Mouse (Mus musculus): Measurements from ENCODE around the gene Hpcal1.

Gene Hpcal1

DNA sequence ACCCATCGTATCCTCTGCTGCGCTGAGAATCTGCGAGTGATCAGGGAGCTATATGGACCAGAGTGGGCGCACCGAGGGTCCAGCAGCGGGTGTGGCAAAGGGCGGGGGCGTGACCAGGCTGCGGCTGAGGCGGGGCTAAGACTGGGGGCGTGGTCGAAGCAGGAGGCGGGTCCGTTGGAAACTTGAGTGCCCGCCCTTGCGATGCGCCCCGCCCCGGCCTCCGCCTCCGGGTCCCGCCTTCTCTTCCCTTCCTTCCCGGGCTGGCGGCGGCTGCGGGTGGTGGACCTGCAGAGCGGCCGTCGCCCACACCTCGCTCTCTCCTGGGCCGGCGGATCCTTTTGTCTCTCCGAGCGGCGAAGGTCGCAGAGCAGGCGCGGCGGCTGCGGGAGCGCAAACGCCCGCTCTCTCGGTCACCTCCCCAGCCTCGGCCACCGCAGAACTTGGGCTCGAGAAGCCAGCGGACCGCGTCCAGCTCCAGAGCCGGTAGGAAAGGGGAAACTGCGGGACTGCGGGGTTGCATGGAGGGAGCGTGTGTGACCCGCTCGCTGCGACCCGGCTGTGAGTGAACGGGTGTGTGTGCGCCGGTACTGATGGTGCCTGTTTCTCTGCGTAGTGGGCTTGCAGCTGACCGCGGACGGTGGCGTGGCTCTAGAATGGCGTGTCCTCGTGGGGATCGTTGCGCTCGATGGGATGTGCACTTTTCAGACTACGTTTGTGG is at the start of gene Hpcal1:
Gene Hpcal1 (plus strand): TSS at position 293 of the 718 bp plus-strand sequence.
- peak; percentile 47 for DNase-seq (ENCODE audit: low read depth, low spot score)

- no peak for DNase-seq (ENCODE audit: low read depth, low spot score)
Measured at GRCm38 (mm10) chr12:17641269-17641668, 49.4 kb upstream of the Hpcal1 start.

DNA sequence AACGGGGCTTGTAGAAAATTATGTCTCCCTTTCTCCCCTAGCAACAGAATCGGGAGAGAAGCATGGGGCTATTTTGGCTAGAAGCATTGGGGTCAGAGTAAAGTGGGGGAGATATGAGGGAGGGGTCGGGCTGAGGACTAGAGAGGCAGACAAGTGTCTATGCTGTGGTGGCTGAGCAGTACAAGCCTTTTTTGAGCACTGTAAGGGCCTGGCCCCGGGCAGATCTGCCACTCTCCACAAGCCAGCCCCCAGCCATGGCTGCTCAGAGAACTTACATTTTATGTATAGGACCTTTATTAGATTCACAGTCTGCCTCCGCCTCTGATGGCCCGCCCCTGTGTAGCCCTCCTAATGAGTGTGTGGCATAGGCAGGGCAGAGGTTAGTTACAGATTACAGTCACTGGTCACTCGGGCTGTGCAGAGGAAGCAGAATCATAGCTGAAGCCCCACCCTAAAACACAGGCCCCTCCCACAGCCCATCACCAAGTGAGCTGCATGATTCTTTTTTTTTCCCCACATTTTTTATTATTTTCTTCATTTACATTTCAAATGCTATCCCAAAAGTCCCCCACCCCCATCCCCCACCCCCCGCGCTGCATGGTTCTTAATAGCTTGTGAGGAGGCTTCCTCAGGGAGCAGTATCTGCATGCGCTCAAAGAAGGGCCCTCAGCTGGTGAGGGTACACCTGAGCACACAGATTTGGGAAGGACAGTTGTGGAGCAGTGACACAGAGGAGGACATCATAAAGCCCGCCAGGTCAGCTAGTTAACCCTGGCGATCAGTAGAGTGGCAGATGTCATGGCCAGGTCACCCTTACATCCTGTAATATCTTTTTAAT is 46.1 kb upstream of the Hpcal1 start:
- no peak for DNase-seq (ENCODE audit: low read depth, low spot score)

- DNase-seq (ENCODE audit: low read depth, low spot score) = no peak
Measured at GRCm38 (mm10) chr12:17646457-17646856, 44.2 kb upstream of the Hpcal1 start.

DNA sequence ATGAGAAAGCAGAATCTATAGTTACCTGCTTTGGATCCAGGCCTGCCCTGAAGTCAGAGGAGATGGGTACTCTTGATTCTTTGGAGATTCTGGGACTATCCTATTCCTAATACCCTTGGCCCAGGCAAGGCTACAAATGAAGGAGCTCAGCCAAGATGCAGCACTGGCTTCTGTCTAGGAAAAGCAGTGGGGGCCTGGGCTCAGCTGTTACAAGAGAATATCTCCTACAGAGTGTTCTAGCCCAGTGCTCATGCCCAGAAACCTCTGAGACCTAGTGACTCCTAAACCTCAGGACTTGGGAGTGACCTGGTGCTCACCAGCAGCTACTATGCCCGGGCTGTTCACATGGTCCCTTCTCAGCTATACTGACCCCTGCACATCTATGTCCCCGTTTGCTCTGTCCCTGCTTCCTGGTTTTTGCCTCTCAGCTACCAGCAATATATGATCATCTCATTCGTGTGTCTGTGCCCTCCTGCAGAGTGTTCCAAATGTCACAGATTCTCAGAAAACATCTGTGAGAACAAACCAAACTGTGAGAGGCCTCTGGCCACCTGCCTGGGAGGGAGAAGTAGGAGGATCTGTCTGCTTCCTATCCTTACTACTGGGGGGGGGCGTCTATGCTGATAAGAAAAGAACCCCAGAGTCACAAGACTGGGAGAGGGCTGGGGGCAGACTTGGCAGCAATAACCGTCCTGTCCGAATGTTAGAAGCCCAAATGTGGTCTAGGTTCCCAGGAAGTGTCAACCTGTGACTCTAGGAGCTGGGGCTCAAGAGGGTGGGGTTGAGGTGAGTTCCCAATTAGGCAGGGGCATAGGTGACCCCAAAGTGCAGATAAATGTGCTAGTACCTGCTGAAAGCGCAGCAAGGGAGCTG is 39.2 kb upstream of the Hpcal1 start:
- no peak for DNase-seq (ENCODE audit: low read depth, low spot score)

GRCm38 (mm10) chr12:17652216-17653050 is 38.2 kb upstream of the Hpcal1 start:
- DNase-seq (ENCODE audit: low read depth, low spot score) = no peak

- no peak for DNase-seq (ENCODE audit: low read depth, low spot score)
Measured at GRCm38 (mm10) chr12:17653051-17653783, 37.4 kb upstream of the Hpcal1 start.

- no peak for DNase-seq (ENCODE audit: low read depth, low spot score)
Measured at GRCm38 (mm10) chr12:17657561-17658195, 33.0 kb upstream of the Hpcal1 start.

DNA sequence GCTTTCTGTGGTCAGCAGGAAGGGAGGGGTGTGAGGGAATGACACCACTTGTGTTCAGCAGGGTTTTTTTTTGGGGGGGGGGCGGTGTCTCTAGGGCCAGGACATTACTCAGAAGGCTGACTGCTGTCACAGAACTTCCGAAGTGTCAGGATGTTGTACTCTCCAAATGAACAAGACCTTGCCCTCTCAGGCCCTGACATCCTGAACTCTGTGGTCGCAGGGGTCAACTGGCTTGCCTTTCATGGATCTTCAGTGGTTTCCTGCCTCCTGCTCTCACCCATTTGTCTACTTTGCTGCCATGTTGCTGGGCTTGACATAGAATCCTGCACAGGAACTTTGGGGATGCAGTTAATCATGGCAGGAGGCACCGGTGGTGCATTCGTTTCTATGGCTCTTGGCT is 32.1 kb upstream of the Hpcal1 start:
- DNase-seq (ENCODE audit: low read depth, low spot score) = no peak

DNA sequence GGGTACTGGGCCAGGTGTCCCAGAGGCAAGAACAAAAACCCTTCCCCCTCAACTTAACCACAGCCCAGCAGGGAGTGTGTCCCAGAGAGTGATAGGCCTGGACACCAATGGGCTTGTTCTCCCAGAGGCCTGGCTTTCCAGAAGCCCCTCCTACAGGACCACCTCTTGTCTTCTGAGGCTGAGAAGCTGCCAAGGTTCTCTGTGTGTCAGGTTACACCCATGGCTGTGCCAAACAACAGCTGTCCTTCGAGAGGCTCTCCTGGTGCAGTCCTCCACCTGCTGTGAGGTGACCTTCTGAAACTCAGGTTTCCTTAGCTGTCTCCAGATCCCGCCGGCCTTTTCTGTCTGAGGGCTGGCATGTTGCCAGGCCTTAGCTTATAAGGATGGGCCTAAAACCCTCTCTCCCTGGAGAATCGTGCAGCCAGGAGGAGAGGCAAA is 29.2 kb upstream of the Hpcal1 start:
- no peak for DNase-seq (ENCODE audit: low read depth, low spot score)

DNA sequence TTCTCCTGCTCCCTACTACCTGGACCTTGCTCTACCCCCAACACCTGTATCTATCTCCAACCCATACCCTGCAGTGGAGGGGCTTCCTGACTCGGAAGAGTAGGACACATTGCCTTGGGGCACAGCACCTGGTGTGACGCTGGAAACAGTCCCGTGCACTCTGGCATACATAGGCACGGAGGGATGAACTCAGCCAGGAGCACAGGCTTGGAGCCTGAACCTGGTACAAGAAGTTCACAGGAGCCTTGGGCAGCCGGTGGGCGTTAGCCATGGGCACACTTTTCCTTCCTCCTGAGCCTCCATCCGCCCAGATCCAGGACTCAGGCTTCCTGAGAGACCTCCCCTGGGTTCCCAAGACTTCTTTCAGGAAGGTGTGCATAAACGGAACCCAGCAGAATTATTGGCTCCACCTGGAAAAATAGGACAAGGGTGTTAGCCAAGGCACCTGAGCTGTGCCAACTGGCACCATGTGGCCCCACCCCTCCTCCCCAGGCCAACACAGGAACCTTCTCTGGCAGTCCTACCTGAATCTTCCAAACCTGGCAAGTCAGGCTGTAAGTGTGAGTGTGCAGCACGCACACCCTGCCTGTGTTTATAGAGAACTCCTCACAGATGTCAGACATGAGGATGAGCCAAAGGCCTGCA is 26.5 kb upstream of the Hpcal1 start:
- no peak for DNase-seq (ENCODE audit: low read depth, low spot score)

GRCm38 (mm10) chr12:17665906-17666326 is 24.7 kb upstream of the Hpcal1 start:
- no peak for DNase-seq (ENCODE audit: low read depth, low spot score)

DNA sequence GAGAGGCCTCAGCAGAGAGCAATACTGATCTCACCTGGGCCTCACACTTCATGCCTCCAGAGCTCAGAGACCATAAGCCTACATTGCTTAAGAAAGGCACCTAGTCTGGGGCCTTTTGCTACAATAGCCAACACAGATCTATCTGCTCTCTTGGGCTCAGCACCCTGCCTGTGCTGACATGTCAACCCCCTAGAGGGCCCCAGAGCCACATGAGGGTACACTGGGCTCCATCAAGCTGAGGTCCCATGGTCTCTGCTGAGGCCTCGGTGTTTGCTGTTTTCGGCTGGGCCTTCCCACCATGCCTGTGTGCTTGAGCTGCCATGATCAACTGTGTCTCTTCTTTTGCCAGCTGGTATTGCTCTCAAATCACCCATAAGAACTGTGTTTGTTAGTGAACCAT is 24.0 kb upstream of the Hpcal1 start:
- no peak for DNase-seq (ENCODE audit: low read depth, low spot score)

DNA sequence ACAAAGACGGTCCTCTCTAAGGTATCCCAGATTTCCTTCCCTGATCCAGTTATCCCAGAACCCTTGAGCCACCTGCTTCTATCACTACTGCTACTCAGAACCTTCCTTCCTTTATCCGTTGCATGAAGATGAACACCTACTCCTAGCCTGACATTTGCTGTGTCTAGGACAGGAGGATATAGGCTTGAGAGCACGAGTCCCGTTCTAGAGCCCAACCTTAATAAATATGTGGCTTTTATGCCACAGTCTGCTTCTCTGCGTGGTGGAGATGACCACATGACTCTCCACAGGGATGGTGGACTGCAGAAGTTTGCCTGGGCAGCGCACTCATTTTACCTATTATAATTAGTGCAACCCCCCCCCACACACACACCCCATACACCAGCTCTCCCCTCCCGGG is 16.9 kb upstream of the Hpcal1 start:
- DNase-seq (ENCODE audit: low read depth, low spot score) = no peak

DNA sequence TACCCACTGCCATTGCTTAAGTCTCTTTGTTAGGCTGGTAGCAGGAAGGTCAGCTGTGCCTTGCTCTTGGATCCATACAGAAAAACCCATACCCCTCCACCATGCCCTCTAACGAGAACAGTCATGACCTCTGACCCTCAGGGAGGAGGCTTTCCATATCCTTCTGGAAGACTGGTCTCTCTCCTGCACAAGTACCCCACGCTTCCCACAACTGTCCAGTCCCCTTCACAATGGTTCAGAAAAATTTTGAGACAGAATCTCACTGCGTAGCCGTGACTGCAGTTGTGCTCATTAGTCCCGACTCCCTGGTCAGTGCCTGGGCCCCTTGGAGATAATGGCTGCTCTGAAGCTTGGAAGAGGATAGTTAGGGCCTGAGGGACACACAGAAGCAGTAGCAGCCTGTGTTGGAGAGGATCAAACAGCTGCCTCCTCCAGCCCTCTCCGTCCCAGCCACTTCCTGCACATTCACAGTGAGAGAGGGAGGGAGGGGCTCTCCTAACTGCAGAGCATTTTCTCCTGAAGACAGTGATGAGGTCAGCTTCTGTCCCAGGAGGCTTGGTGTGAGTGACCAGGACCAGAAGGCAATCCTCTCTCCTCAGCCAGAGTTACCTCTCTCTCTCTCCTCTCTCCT is 16.4 kb upstream of the Hpcal1 start:
- no peak for DNase-seq (ENCODE audit: low read depth, low spot score)

- no peak for DNase-seq (ENCODE audit: low read depth, low spot score)
Measured at GRCm38 (mm10) chr12:17677743-17678142, 12.9 kb upstream of the Hpcal1 start.

DNA sequence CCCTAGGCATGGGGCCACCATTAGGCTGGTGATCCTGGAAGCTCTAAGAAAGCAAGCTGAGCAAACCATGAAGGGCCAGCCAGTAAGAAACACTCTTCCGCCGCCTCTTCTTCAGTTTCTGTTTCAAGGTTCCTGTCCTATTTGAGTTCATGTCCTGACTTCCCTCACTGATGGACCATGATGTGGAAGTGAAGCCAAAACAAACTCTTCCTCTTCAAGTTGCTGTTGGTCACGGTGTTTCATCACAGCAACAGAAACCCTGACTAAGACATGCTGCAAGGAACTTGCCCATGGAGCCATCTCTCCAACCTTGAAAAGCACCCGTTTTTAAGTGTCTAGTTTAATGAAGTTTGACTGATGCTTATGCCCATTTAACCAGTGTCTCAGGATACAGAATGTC is 11.1 kb upstream of the Hpcal1 start:
- DNase-seq (ENCODE audit: low read depth, low spot score) = no peak

DNA sequence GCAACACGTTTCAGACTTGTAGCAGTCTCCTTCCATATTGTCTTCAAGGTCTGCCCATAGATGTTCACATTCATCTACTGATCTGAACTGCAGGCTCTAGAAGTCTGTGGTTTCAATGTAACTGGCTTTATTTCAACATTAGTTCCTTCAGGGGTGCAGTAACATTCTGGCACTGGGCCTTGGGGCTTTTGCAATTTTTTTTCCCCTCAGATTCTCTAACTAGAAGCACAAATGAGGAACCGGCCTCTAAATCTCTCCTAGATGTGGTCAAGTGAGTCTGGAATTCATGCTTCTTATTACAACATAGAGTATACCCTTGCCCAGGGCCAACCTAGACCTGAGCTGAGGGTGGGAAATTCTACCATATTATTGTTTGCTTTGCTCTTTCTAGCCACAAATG is 8.5 kb upstream of the Hpcal1 start:
- DNase-seq (ENCODE audit: low read depth, low spot score) = no peak

GRCm38 (mm10) chr12:17684315-17684714 is 6.3 kb upstream of the Hpcal1 start:
- DNase-seq (ENCODE audit: low read depth, low spot score) = no peak

All from brain, embryonic 18.5 days (tissue).